Mouse (Mus musculus) hindbrain, embryonic 16.5 days (tissue): Measurements from ENCODE around the gene Crhr2. TPM values are rescaled to one million over a fixed set of nuclear protein-coding genes. Genes with fewer than 3 reads are reported as not detected.

Experiments
- ATAC-seq: fragments of 200-750 bp; cut with Nextera tagmentation; 2 replicates; pipeline ENCODE4 v1.8.0; 2017; ENCODE audit warnings: moderate TSS enrichment, moderate library complexity
- H3K27ac ChIP-seq: fragments of 300-500 bp; sonication (generic); 2 replicates; pipeline ENCODE4 v1.5.1; 2014; ENCODE audit warnings: low read depth, mild to moderate bottlenecking, control low read depth, low read length, moderate library complexity
- H3K27me3 ChIP-seq: fragments of 300-500 bp; sonication (generic); replicated peaks from 2 replicates; pipeline ENCODE4 v1.6.1; 2014; ENCODE audit warnings: low read length; ENCODE audit not compliant: control insufficient read depth, insufficient read depth
- H3K36me3 ChIP-seq: fragments of 300-500 bp; sonication (generic); 2 replicates; pipeline ENCODE4 v1.6.1; 2014; ENCODE audit warnings: mild to moderate bottlenecking, low read length, moderate library complexity, mixed read lengths; ENCODE audit not compliant: control insufficient read depth, insufficient read depth
- H3K4me1 ChIP-seq: fragments of 300-500 bp; sonication (generic); 2 replicates; pipeline ENCODE4 v1.6.1; 2014; ENCODE audit warnings: low read depth, low read length; ENCODE audit not compliant: control insufficient read depth, insufficient read depth
- H3K4me2 ChIP-seq: fragments of 300-500 bp; sonication (generic); 2 replicates; pipeline ENCODE4 v1.6.1; 2014; ENCODE audit warnings: mild to moderate bottlenecking, low read length, control low read depth, moderate library complexity
- H3K4me3 ChIP-seq: fragments of 300-500 bp; sonication (generic); 2 replicates; pipeline ENCODE4 v1.5.1; 2014; ENCODE audit warnings: mild to moderate bottlenecking, low read length, control low read depth, moderate library complexity
- H3K9ac ChIP-seq: fragments of 300-500 bp; sonication (generic); 2 replicates; pipeline ENCODE4 v1.6.1; 2014; ENCODE audit warnings: low read depth, mild to moderate bottlenecking, control low read depth, low read length, moderate library complexity
- H3K9me3 ChIP-seq: fragments of 300-500 bp; sonication (generic); 2 replicates; pipeline ENCODE4 v1.6.1; 2014; ENCODE audit warnings: mild to moderate bottlenecking, low read length, moderate library complexity; ENCODE audit not compliant: control insufficient read depth
- WGBS: fragments of 180-500 bp; shearing (Covaris S2); extraction: QIAGEN DNeasy Blood & Tissue Kit; methylation state at CpG from one replicate; pipeline ENCODE4 v1.1.7; 2014; 5-methylcytosine and 5-hydroxymethylcytosine counted together
- polyA plus RNA-seq: library from polyadenylated mRNA; unstranded; fragments of >200 nt; fragmentation: Nextera tagmentation; extraction: Ambion mirVana; gene quantifications from 2 replicates; pipeline ENCODE4 v1.2.1, GENCODE M21; 2015

The Crhr2 gene
- polyA plus RNA-seq, 1 experiment from 2014 or later, result 1.7 TPM

DNA sequence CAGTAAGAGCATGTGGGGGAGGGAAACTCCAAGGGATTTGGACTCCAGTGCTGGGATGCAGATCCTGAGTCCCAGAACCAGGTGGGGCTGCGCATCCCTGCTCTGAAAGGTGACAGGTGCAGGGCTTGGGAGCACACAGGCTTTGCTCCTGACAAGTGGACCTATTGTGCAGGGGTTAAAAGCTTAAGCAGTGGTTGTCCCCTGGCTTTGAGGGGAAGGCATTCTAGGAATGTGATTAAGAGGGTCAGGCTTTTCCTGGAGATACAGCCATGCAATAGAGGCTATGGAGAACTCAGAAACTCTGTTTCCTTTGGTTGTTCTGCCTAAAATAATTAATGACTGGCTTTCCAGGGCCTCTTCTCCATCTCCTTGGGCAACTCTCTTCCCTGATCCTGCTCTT lies 609 bp upstream of the Crhr2 start:
- WGBS, result 86% methylated on average over 1 of the region's 1 CpGs
- Histone ChIP-seq H3K27ac (no peak overlapping the region), H3K4me2 (no peak overlapping the region), H3K9me3 (no peaks in the 10 kb centered on the region), H3K36me3 (no peaks in the 10 kb centered on the region), H3K27me3 (no peaks in the 10 kb centered on the region), H3K9ac (no peak overlapping the region), H3K4me1 (no peaks in the 10 kb centered on the region), H3K4me3 (no peak overlapping the region)
- ATAC-seq, result no peak

DNA sequence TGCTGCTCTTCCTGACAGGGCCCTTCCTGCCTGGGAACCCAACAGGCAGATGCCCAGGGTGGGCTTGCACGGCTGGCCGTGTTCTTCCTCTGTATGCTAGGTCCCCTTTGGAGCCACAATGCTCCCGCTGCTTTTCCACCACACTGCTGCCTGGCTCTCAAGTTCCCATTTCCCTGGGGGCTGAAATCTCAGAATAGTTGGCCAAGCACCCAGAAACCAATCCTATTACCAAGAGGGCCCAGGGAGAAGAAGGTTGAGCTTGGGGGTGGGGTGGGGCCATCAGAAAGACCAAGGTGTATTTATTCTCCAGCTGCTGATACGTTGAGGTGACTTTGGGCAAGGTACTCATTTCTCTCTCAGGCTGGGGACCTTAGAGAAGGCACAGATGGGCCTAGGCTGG lies 1.5 kb downstream of the Crhr2 start:
- Histone ChIP-seq H3K9ac (no peak overlapping the region), H3K4me2 (no peak overlapping the region), H3K27me3 (no peaks in the 10 kb centered on the region)

GRCm38 (mm10) chr6:55130631-55131030 lies 2.2 kb downstream of the Crhr2 start:
- no peak overlapping the region for H3K27ac ChIP-seq
- no peak overlapping the region for H3K9ac ChIP-seq
- H3K27me3 ChIP-seq, result no peaks in the 10 kb centered on the region
- no peak for ATAC-seq
- 63% methylated on average over 6 of the region's 6 CpGs for WGBS
- no peaks in the 10 kb centered on the region for H3K9me3 ChIP-seq
- H3K4me3 ChIP-seq, result no peak overlapping the region
- H3K4me2 ChIP-seq, result no peak overlapping the region
- H3K4me1 ChIP-seq, result no peaks in the 10 kb centered on the region
- H3K36me3 ChIP-seq, result no peaks in the 10 kb centered on the region

More for the DNA sequence above, 1.5 kb downstream of the Crhr2 start:
- Histone ChIP-seq H3K4me1 (no peaks in the 10 kb centered on the region), H3K27ac (no peak overlapping the region), H3K36me3 (no peaks in the 10 kb centered on the region), H3K9me3 (no peaks in the 10 kb centered on the region), H3K4me3 (no peak overlapping the region)
- no peak for ATAC-seq
- WGBS, result 89% methylated on average over 4 of the region's 4 CpGs

GRCm38 (mm10) chr6:55128391-55128790 lies 4.4 kb downstream of the Crhr2 start:
- no peak overlapping the region for H3K27ac ChIP-seq
- no peak for ATAC-seq
- no peaks in the 10 kb centered on the region for H3K36me3 ChIP-seq
- no peak overlapping the region for H3K4me2 ChIP-seq
- no peaks in the 10 kb centered on the region for H3K9me3 ChIP-seq
- H3K27me3 ChIP-seq, result no peaks in the 10 kb centered on the region; the same call in 1 of the 2 replicates
- H3K4me3 ChIP-seq, result no peak overlapping the region
- H3K4me1 ChIP-seq, result no peaks in the 10 kb centered on the region
- no peak overlapping the region for H3K9ac ChIP-seq

DNA sequence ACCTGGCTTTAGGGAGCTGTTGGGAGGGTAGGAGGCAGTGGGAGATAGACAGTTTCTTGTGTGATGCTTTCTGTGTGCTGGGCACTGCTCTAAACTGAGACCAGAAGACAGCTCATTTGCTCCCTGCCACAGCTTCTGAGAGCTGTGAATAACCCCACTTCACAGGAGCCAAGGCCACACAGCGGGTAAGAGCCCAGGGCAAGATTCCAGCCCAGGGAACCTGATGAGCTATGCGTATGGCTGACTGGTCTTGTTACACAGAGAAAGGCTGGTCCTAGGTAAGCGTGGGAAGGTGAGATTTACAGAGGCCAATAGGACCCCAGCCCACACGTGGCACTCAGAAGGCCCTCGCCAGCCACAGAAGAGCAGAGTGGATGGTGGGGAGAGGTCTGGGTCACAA lies 6.2 kb downstream of the Crhr2 start:
- H3K4me3 ChIP-seq, result no peak overlapping the region
- no peak overlapping the region for H3K4me2 ChIP-seq
- ATAC-seq, result no peak
- 78% methylated on average over 5 of the region's 5 CpGs for WGBS
- H3K27ac ChIP-seq, result no peak overlapping the region
- no peaks in the 10 kb centered on the region; the same call in 1 of the 2 replicates for H3K27me3 ChIP-seq
- no peaks in the 10 kb centered on the region for H3K4me1 ChIP-seq
- no peaks in the 10 kb centered on the region for H3K9me3 ChIP-seq
- H3K36me3 ChIP-seq, result no peaks in the 10 kb centered on the region
- H3K9ac ChIP-seq, result no peak overlapping the region

DNA sequence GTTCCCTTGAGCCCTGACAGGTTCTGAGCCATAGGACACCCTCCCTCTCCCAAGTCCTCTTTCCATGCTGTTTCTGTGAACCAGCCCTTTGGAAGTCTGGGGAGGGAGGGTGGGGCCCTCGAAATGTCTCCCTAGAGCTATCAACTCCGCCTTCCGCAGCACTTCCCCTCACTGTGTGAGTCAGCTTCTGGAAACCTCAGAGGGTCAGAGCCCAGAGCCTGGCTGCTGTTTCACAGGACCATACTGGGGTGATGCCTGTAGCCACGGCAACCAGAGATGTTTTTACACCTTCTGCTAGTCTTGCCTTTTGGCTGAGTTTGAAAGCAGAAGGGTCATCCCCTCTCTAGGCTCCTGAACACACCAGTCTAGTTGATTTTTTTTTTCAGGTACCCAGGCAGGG lies 9.8 kb downstream of the Crhr2 start:
- H3K9me3 ChIP-seq, result no peaks in the 10 kb centered on the region
- no peak for ATAC-seq
- no peak overlapping the region for H3K4me3 ChIP-seq
- no peaks in the 10 kb centered on the region for H3K36me3 ChIP-seq
- H3K4me1 ChIP-seq, result peaks cover 2% of the 10 kb centered on the region; the same call in 1 of the 2 replicates
- no peak overlapping the region for H3K27ac ChIP-seq
- no peak overlapping the region for H3K4me2 ChIP-seq
- H3K9ac ChIP-seq, result no peak overlapping the region
- 50% methylated on average over 4 of the region's 4 CpGs for WGBS
- H3K27me3 ChIP-seq, result peaks cover 11% of the 10 kb centered on the region

- H3K4me2 ChIP-seq, result peak overlapping the region; percentile 63
- H3K4me1 ChIP-seq, result peaks cover 11% of the 10 kb centered on the region
- peak; percentile 76 for ATAC-seq
- no peaks in the 10 kb centered on the region for H3K9me3 ChIP-seq
- peaks cover 38% of the 10 kb centered on the region for H3K27me3 ChIP-seq
- peak overlapping the region; percentile 65 for H3K9ac ChIP-seq
- under 1% methylated on average over 62 of the region's 68 CpGs for WGBS
- H3K36me3 ChIP-seq, result no peaks in the 10 kb centered on the region
- peak overlapping the region; percentile 57 for H3K4me3 ChIP-seq
- no peak overlapping the region for H3K27ac ChIP-seq
These were observed 15.3 kb downstream of the Crhr2 start for GRCm38 (mm10) chr6:55117325-55118109.

- no peak for ATAC-seq
- H3K9me3 ChIP-seq, result no peaks in the 10 kb centered on the region
- WGBS, result 27% methylated on average over 7 of the region's 7 CpGs
- no peaks in the 10 kb centered on the region for H3K36me3 ChIP-seq
- H3K4me2 ChIP-seq, result no peak overlapping the region
- no peaks in the 10 kb centered on the region for H3K4me1 ChIP-seq
- H3K27ac ChIP-seq, result no peak overlapping the region
- no peak overlapping the region for H3K9ac ChIP-seq
- H3K27me3 ChIP-seq, result no peaks in the 10 kb centered on the region
- no peak overlapping the region for H3K4me3 ChIP-seq
These were observed 24.5 kb downstream of the Crhr2 start for GRCm38 (mm10) chr6:55108358-55108757.

DNA sequence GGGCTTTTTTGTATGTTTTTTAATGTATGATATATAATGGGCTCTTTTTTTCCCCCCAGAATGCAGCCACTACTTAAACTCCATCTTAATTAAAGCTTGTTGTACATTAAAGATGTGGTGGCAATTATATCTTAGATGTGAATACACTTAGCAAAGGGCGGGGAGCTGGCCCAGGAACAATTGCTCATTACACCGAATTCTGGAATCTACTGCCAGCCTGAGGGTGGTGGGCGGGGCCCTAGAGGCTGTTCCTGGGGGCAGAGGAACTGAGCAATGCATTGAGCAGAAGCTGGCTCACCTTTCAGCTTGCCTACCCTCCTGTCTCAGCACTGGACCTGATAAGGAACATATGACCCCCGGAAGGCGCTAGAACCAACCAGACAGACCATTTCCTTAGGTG lies 34.2 kb downstream of the Crhr2 start:
- H3K9me3 ChIP-seq, result no peaks in the 10 kb centered on the region
- no peak overlapping the region for H3K9ac ChIP-seq
- no peak overlapping the region for H3K27ac ChIP-seq
- 83% methylated on average over 5 of the region's 5 CpGs for WGBS
- no peaks in the 10 kb centered on the region for H3K27me3 ChIP-seq
- H3K4me2 ChIP-seq, result no peak overlapping the region
- no peaks in the 10 kb centered on the region for H3K36me3 ChIP-seq
- no peaks in the 10 kb centered on the region for H3K4me1 ChIP-seq
- no peak for ATAC-seq
- no peak overlapping the region for H3K4me3 ChIP-seq
